Mouse (Mus musculus) liver, embryonic 11.5 days (tissue): ENCODE data around the gene Nos2. TPM values are rescaled to one million over a fixed set of nuclear protein-coding genes. Genes with fewer than 3 reads are reported as not detected.
"Not testable (repeated sequence)": the region's sequence is repeated elsewhere in the genome, so short reads cannot be mapped to it uniquely, and the experiment has no call there.

ENCODE experiments used
- ATAC-seq: fragments of 200-750 bp; cut with Nextera tagmentation; replicated peaks from 2 replicates; pipeline ENCODE4 v1.8.0; 2017; ENCODE audit warnings: moderate number of reproducible peaks, mild to moderate bottlenecking, moderate TSS enrichment, moderate library complexity; ENCODE audit not compliant: low FRiP score
- DNase-seq: peaks from one replicate; pipeline ENCODE4 v3.0.0-alpha.2; 2017; ENCODE audit warnings: low spot score
- H3K27ac ChIP-seq: fragments of 300-500 bp; sonication (generic); 2 replicates; pipeline ENCODE4 v1.5.1; 2014; ENCODE audit warnings: mild to moderate bottlenecking, low read depth, low read length, control low read depth
- H3K27me3 ChIP-seq: fragments of 300-500 bp; sonication (generic); replicated peaks from 2 replicates; pipeline ENCODE4 v1.6.1; 2014; ENCODE audit warnings: low read length, mixed read lengths; ENCODE audit not compliant: control insufficient read depth, insufficient read depth
- H3K36me3 ChIP-seq: fragments of 300-500 bp; sonication (generic); 2 replicates; pipeline ENCODE4 v1.6.1; 2014; ENCODE audit warnings: mild to moderate bottlenecking, low read length, moderate library complexity, mixed read lengths; ENCODE audit not compliant: control insufficient read depth, insufficient read depth
- H3K4me1 ChIP-seq: fragments of 300-500 bp; sonication (generic); replicated peaks from 2 replicates; pipeline ENCODE4 v1.6.1; 2014; ENCODE audit warnings: low read length, mixed read lengths; ENCODE audit not compliant: control insufficient read depth, insufficient read depth
- H3K4me2 ChIP-seq: fragments of 300-500 bp; sonication (generic); 2 replicates; pipeline ENCODE4 v1.6.1; 2014; ENCODE audit warnings: mild to moderate bottlenecking, control low read depth, moderate library complexity
- H3K4me3 ChIP-seq: fragments of 300-500 bp; sonication (generic); 2 replicates; pipeline ENCODE4 v1.5.1; 2014; ENCODE audit warnings: low read depth, low read length, control low read depth
- H3K9ac ChIP-seq: fragments of 300-500 bp; sonication (generic); 2 replicates; pipeline ENCODE4 v1.6.1; 2014; ENCODE audit warnings: low read depth, low read length, control low read depth
- H3K9me3 ChIP-seq: fragments of 300-500 bp; sonication (generic); 2 replicates; pipeline ENCODE4 v1.6.1; 2016; ENCODE audit warnings: low read length, inconsistent platforms, mixed read lengths; ENCODE audit not compliant: control insufficient read depth
- WGBS: fragments of 180-500 bp; shearing (Covaris S2); extraction: QIAGEN DNeasy Blood & Tissue Kit; methylation state at CpG from one replicate; pipeline ENCODE4 v1.1.7; 2014; 5-methylcytosine and 5-hydroxymethylcytosine counted together
- polyA plus RNA-seq: library from polyadenylated mRNA; unstranded; fragments of >200 nt; fragmentation: Nextera tagmentation; extraction: Ambion mirVana; gene quantifications from 2 replicates; pipeline ENCODE4 v1.2.1, GENCODE M21; 2014

The Nos2 gene
- polyA plus RNA-seq, 1 experiment from 2014 or later, result 0.21 TPM

DNA sequence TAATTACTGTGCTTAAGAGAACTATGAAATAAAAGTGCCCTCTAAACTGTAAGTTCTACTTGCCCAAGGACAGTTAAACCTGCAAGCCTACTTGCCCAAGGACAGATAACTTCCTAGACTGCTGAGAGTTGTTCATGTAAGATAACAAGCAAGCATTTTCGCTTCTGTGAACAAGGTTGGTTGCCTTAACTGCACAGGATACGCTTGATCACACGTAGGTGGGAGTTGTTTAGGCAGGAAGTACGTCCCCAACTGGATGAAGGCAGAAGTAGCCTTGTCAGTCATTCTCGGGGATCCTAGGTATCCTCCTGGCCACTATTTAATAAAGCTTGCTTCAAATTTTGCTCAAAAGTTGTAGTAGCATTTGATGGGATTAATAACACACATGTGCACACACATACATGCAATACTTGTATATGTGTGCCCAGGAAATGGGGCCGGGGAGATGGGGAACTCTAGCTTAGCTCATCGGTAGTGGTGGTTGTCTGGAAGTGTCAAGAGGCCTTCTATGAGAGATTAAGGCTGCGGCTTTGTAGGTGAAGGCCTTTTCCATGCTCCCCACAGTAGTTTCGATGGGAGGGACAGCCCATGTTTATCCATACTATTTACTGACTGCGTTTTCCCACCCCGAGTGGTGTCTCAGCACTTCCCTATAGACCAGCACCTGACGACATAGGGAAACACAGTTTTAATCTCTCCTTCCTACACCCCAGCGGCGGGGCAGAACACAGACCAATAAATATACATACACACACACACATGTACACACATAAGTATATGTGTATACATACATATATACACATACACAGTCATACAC is 85.2 kb downstream of the Nos2 start:
- Histone ChIP-seq H3K9me3 (no peaks in the 10 kb centered on the region), H3K27ac (peak overlapping the region; percentile 49; the same call in 1 of the 2 replicates), H3K9ac (no peak overlapping the region), H3K4me3 (no peak overlapping the region), H3K4me1 (peaks cover 47% of the 10 kb centered on the region), H3K27me3 (no peaks in the 10 kb centered on the region), H3K4me2 (no peak overlapping the region), H3K36me3 (no peaks in the 10 kb centered on the region)
- peak; percentile 24 for DNase-seq
- peak; percentile 66 for ATAC-seq
- 66% methylated on average over 14 of the region's 14 CpGs for WGBS

DNA sequence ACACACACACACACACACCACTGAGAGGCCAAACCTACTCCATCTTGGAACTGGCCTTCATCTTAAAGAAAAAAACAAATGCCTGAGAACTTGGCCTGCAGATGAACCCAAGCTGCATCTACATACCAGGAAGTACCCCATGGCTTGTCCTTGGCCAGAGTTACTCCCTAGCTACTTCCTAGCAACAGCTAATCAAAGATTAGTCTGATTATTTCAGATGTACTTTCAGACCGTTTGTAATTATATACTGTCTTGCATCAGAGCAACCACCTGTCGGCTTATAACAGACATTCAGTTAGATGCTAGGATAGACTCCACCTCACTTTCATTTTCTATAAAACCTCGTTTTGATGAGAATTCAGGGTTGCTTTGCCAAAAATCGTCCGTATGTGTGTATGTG is 85.8 kb downstream of the Nos2 start:
- H3K9ac ChIP-seq, result no peak overlapping the region
- WGBS, result 76% methylated on average over 5 of the region's 5 CpGs
- DNase-seq (no peak), ATAC-seq (no peak)
- H3K9me3 ChIP-seq, result no peaks in the 10 kb centered on the region
- no peaks in the 10 kb centered on the region for H3K27me3 ChIP-seq
- no peak overlapping the region for H3K4me3 ChIP-seq
- H3K36me3 ChIP-seq, result no peaks in the 10 kb centered on the region
- no peak overlapping the region for H3K4me2 ChIP-seq
- peaks cover 47% of the 10 kb centered on the region for H3K4me1 ChIP-seq
- H3K27ac ChIP-seq, result no peak overlapping the region

DNA sequence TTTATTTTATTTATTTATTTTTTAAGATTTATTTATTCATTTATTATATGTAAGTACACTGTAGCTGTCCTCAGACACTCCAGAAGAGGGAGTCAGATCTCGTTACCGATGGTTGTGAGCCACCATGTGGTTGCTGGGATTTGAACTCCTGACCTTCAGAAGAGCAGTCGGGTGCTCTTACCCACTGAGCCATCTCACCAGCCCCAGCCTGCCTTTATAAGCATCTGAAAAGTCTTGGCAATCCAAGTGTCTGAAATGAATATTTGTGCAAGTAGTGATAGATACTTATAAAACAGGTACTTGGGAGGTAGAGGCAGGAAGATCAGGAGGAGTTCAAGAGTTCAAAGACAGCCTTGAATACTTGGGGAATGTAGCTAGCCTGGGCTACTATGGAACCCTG is 86.8 kb downstream of the Nos2 start:
- H3K4me1 ChIP-seq, result peaks cover 42% of the 10 kb centered on the region
- H3K27me3 ChIP-seq, H3K9me3 ChIP-seq, H3K27ac ChIP-seq, H3K4me2 ChIP-seq, DNase-seq, ATAC-seq, H3K9ac ChIP-seq, H3K36me3 ChIP-seq, H3K4me3 ChIP-seq: not testable (repeated sequence)
- WGBS, result 83% methylated on average over 3 of the region's 3 CpGs

DNA sequence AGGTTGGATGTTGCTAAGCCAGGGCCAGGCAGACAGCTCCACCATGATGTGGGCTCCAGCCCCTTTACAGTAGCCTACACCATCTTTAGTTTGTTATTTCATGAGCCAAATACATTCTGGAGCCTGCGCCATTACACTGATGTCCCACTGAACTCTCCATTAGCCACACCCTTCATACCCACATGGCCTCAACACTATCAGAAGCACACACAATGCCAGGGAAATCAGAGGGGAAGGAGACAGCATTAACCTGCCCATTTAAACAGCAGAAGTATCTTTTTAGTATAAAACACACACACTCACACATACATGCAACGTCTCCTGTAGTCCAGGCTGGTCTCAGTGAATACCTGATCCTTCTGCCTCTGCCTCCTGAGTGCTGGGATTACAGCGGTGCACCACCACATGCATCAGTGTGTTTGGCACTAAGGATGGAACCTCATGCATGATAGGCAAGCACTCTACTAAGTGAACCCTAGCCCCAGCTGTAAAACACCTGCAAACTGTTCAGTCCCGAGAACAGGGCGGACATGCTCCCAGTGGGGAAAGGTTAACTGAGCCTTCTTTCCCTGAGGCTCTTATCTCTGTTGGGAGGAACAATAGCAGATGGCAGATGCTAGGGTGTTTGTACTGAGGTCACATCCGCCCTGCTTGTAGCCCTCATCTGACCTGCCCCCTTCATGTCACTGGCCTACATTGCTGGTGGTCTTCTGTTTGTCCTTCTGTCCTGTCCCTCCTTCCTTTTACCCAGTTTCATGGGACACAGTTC is 87.6 kb downstream of the Nos2 start:
- H3K36me3 ChIP-seq, result no peaks in the 10 kb centered on the region
- no peak overlapping the region for H3K4me3 ChIP-seq
- ATAC-seq (no peak), DNase-seq (no peak)
- no peaks in the 10 kb centered on the region for H3K27me3 ChIP-seq
- H3K9ac ChIP-seq, result no peak overlapping the region
- no peak overlapping the region for H3K27ac ChIP-seq
- H3K4me2 ChIP-seq, result no peak overlapping the region
- H3K9me3 ChIP-seq, result no peaks in the 10 kb centered on the region
- peaks cover 34% of the 10 kb centered on the region for H3K4me1 ChIP-seq
- 69% methylated on average over 6 of the region's 6 CpGs for WGBS

DNA sequence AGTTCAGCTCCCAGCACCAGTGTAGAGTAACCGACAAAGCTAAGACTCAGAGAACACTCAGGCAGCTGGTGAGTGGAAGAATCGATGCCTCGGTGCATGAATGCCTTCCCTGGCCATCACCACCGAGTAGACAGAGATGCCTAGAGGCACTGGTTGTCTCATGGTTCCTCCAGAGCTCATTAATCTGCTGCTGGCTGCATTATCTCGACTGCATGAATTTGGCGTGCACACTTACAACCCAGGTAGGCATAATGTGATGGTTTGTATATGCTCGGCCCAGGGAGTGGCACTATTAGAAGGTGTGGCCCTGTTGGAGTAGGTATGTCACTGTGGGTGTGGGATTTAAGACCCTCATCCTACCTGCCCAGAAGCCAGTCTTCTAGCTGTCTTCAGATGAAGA is 88.3 kb downstream of the Nos2 start:
- Histone ChIP-seq H3K9me3 (no peaks in the 10 kb centered on the region), H3K9ac (no peak overlapping the region), H3K27me3 (no peaks in the 10 kb centered on the region), H3K4me1 (peaks cover 28% of the 10 kb centered on the region), H3K4me2 (no peak overlapping the region), H3K27ac (no peak overlapping the region), H3K36me3 (no peaks in the 10 kb centered on the region), H3K4me3 (no peak overlapping the region)
- WGBS, result 81% methylated on average over 7 of the region's 7 CpGs
- no peak for DNase-seq
- ATAC-seq, result no peak

Other genes starting within 250 kb of the Nos2 start
- gene Nlk, start 223.4 kb upstream of the Nos2 start, polyA plus RNA-seq, result 13.9 and 17.2 TPM in 2 replicates
- gene Ccnq, start 169.1 kb upstream of the Nos2 start, polyA plus RNA-seq, result 47.9 and 52.3 TPM in 2 replicates
- gene Lyrm9, start 94.2 kb upstream of the Nos2 start, polyA plus RNA-seq, result 28.7 and 31.0 TPM in 2 replicates
- gene Lgals9, start 64.2 kb downstream of the Nos2 start, polyA plus RNA-seq, result 44.1 and 47.1 TPM in 2 replicates
- gene Ksr1, start 225.6 kb downstream of the Nos2 start, polyA plus RNA-seq, result 4.1 and 5.0 TPM in 2 replicates